Mouse (Mus musculus): ENCODE data around the gene Tmem121. TPM values are rescaled to one million over a fixed set of nuclear protein-coding genes. Genes with fewer than 3 reads are reported as not detected.

Tmem121 gene
- polyA plus RNA-seq (2012; ENCODE audit: insufficient read depth, insufficient read length, low replicate concordance, missing spikeins), result not detected in 2 replicates

- Histone ChIP-seq H3K4me1 (ENCODE audit: control insufficient read depth, insufficient read depth, low read length) (peaks cover 36% of the 10 kb centered on the region), H3K27ac (ENCODE audit: insufficient read depth, low read depth, low read length) (peak within 1 kb of the TSS; percentile 40; the same call in 1 of the 2 replicates), H3K4me3 (ENCODE audit: insufficient read depth, low read depth, low read length) (peak within 1 kb of the TSS; percentile 94)
- WGBS, result 2% methylated on average over 62 of the region's 63 CpGs
- peak; percentile 47 for TF ChIP-seq POLR2A (IDR thresholded peaks at IDR 0.05; ENCODE audit: insufficient read depth, low read depth, low read length)
- TF ChIP-seq CTCF (IDR thresholded peaks at IDR 0.05; ENCODE audit: insufficient read depth, low read depth, low read length), result no peak
Measured at GRCm38 (mm10) chr12:113185442-113186291, at the start of gene Tmem121. Gene Tmem121 (plus strand): TSS chr12:113185930.

- Histone ChIP-seq H3K4me3 (ENCODE audit: insufficient read depth, low read depth, low read length) (no peak overlapping the region), H3K27ac (ENCODE audit: insufficient read depth, low read depth, low read length) (no peak overlapping the region), H3K4me1 (ENCODE audit: control insufficient read depth, insufficient read depth, low read length) (peaks cover 33% of the 10 kb centered on the region)
- WGBS, result 77% methylated on average over 17 of the region's 17 CpGs
- TF ChIP-seq POLR2A (IDR thresholded peaks at IDR 0.05; ENCODE audit: insufficient read depth, low read depth, low read length), result no peak
Measured at GRCm38 (mm10) chr12:113136492-113137020, 49.2 kb upstream of the Tmem121 start.

GRCm38 (mm10) chr12:113137260-113138213 lies 48.2 kb upstream of the Tmem121 start:
- Histone ChIP-seq H3K27ac (ENCODE audit: insufficient read depth, low read depth, low read length) (no peak overlapping the region), H3K4me1 (ENCODE audit: control insufficient read depth, insufficient read depth, low read length) (peaks cover 43% of the 10 kb centered on the region), H3K4me3 (ENCODE audit: insufficient read depth, low read depth, low read length) (no peak overlapping the region)
- 76% methylated on average over 18 of the region's 18 CpGs for WGBS
- TF ChIP-seq CTCF (IDR thresholded peaks at IDR 0.05; ENCODE audit: insufficient read depth, low read depth, low read length) (no peak), POLR2A (IDR thresholded peaks at IDR 0.05; ENCODE audit: insufficient read depth, low read depth, low read length) (no peak)

- 86% methylated on average over 6 of the region's 6 CpGs for WGBS
- no peak for TF ChIP-seq POLR2A (IDR thresholded peaks at IDR 0.05; ENCODE audit: insufficient read depth, low read depth, low read length)
- no peak for TF ChIP-seq CTCF (IDR thresholded peaks at IDR 0.05; ENCODE audit: insufficient read depth, low read depth, low read length)
- Histone ChIP-seq H3K4me3 (ENCODE audit: insufficient read depth, low read depth, low read length) (no peak overlapping the region), H3K27ac (ENCODE audit: insufficient read depth, low read depth, low read length) (peak overlapping the region; percentile 88; the same call in 1 of the 2 replicates), H3K4me1 (ENCODE audit: control insufficient read depth, insufficient read depth, low read length) (peaks cover 51% of the 10 kb centered on the region)
Measured at GRCm38 (mm10) chr12:113138291-113138690, 47.4 kb upstream of the Tmem121 start.

- 36% methylated on average over 11 of the region's 11 CpGs for WGBS
- H3K27ac ChIP-seq (ENCODE audit: insufficient read depth, low read depth, low read length), result peak overlapping the region; percentile 88
- TF ChIP-seq CTCF (IDR thresholded peaks at IDR 0.05; ENCODE audit: insufficient read depth, low read depth, low read length), result no peak
- no peak for TF ChIP-seq POLR2A (IDR thresholded peaks at IDR 0.05; ENCODE audit: insufficient read depth, low read depth, low read length)
- peak overlapping the region; percentile 78 for H3K4me3 ChIP-seq (ENCODE audit: insufficient read depth, low read depth, low read length)
- peaks cover 57% of the 10 kb centered on the region for H3K4me1 ChIP-seq (ENCODE audit: control insufficient read depth, insufficient read depth, low read length)
Measured at GRCm38 (mm10) chr12:113138901-113139864, 46.5 kb upstream of the Tmem121 start.

GRCm38 (mm10) chr12:113139908-113140615 lies 45.7 kb upstream of the Tmem121 start, which contains the start of gene Crip2:
Gene Crip2 (plus strand): TSS chr12:113140236.
- H3K27ac ChIP-seq (ENCODE audit: insufficient read depth, low read depth, low read length), result peak within 1 kb of the TSS; percentile 88
- peak within 1 kb of the TSS; percentile 78 for H3K4me3 ChIP-seq (ENCODE audit: insufficient read depth, low read depth, low read length)
- WGBS, result under 1% methylated on average over 68 of the region's 68 CpGs
- peak; percentile 63; the same call in 1 of the 2 replicates for TF ChIP-seq POLR2A (IDR thresholded peaks at IDR 0.05; ENCODE audit: insufficient read depth, low read depth, low read length)
- no peak for TF ChIP-seq CTCF (IDR thresholded peaks at IDR 0.05; ENCODE audit: insufficient read depth, low read depth, low read length)
- peaks cover 65% of the 10 kb centered on the region for H3K4me1 ChIP-seq (ENCODE audit: control insufficient read depth, insufficient read depth, low read length)

- H3K4me1 ChIP-seq (ENCODE audit: control insufficient read depth, insufficient read depth, low read length), result peaks cover 66% of the 10 kb centered on the region
- 6% methylated on average over 49 of the region's 49 CpGs for WGBS
- TF ChIP-seq POLR2A (IDR thresholded peaks at IDR 0.05; ENCODE audit: insufficient read depth, low read depth, low read length), result no peak
- TF ChIP-seq CTCF (IDR thresholded peaks at IDR 0.05; ENCODE audit: insufficient read depth, low read depth, low read length), result no peak
- peak overlapping the region; percentile 78 for H3K4me3 ChIP-seq (ENCODE audit: insufficient read depth, low read depth, low read length)
- H3K27ac ChIP-seq (ENCODE audit: insufficient read depth, low read depth, low read length), result peak overlapping the region; percentile 47
Measured at GRCm38 (mm10) chr12:113140616-113141411, 44.9 kb upstream of the Tmem121 start.
